ENCODE assay signal across 8 mouse cellular contexts in the genomic region with DNA sequence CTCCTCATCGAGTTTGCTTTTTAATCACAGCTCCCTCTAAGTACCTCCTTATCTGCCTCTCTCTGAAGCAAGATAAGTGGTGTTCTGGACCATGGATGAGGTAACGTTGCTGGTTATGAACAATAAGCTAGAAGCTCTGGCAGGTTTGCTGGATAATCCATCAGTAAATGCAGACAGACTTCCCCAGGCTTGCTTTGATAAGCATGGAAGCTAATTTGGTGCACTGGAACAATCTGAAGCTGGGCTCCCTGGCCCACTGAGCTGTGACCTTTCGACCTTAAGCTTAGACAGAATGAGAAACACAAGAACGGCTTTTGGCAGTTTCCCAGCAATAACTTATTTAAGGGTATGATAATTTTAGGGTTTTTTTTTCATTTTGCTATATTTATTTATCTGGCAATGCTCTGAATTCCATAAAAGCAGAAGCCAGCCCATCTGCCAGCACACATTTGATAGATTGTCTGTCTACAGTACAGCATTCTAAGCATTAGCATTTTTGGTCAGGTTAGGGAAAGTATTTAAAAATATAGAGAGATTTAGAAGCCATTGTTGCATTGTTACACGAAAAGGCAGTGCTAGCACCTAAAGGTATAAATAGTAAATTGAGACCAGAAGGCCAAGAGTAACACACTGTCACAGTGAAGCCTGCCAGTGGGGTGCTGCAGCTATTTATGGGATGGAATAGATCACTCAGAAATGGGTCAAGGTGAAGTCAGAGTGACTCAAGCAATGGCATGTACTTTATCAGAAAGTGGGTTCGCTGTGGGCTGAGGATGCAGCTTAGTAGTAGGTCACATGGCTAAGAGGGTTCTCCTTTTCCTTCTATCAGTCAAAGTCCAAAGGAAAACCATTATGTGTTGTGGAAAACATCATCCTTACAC.
DNase-seq lines count a peak whose midpoint lies in the region; ATAC-seq lines count a peak whose summit lies in the region.

No protein-coding gene starts in this region.

- no peak overlapping the region for H3K27ac ChIP-seq in embryonic facial prominence, embryonic 11.5 days (replicated peaks; ENCODE audit: low read depth, low read length)
- H3K27ac ChIP-seq in intestine, embryonic 16.5 days (ENCODE audit: low read length): no peak overlapping the region

- no peak for ATAC-seq in embryonic facial prominence, embryonic 11.5 days (replicated peaks; ENCODE audit: insufficient number of reproducible peaks, low FRiP score, low TSS enrichment, low read depth)
- peak; percentile 44 for ATAC-seq in intestine, embryonic 16.5 days

- no peaks in the 10 kb centered on the region for H3K9me3 ChIP-seq in embryonic facial prominence, embryonic 11.5 days (replicated peaks; ENCODE audit: control insufficient read depth, low read length)
- no peaks in the 10 kb centered on the region for H3K9me3 ChIP-seq in intestine, embryonic 16.5 days (ENCODE audit: control insufficient read depth, low read length)

- H3K4me1 ChIP-seq in embryonic facial prominence, embryonic 11.5 days (ENCODE audit: control insufficient read depth, insufficient read depth, low read length): no peaks in the 10 kb centered on the region
- H3K4me1 ChIP-seq in intestine, embryonic 16.5 days (ENCODE audit: control insufficient read depth, insufficient read depth, low read length): 0 out of 2 replicates have a peak, but pooled peaks cover 2% of the 10 kb centered on the region

- no peak overlapping the region for H3K9ac ChIP-seq in embryonic facial prominence, embryonic 11.5 days (replicated peaks; ENCODE audit: low read length)
- no peak overlapping the region for H3K9ac ChIP-seq in intestine, embryonic 16.5 days (ENCODE audit: low read depth, low read length)

- peak; percentile 4 to 13 for DNase-seq in left cerebral cortex, postnatal 25 days (ENCODE audit: low spot score in 2 of 2)
- DNase-seq in left cerebral cortex, adult 11 months (ENCODE audit: low spot score): no peak
- DNase-seq in embryonic facial prominence, embryonic 11.5 days (ENCODE audit: low spot score): peak; percentile 51
- peak; percentile 24 to 50 for DNase-seq in right cerebral cortex, postnatal 10 days (ENCODE audit: low spot score in 2 of 2)
- DNase-seq in gastrocnemius, postnatal 25 days: no peak
- no peak for DNase-seq in natural killer cell, adult 2 months (ENCODE audit: low spot score in 2 of 2)
- DNase-seq in gastrocnemius, postnatal 36 days: no peak

- intact Hi-C loops in left cerebral cortex, postnatal 25 days (cut with DNase I): no loop called here
- intact Hi-C loops in gastrocnemius, postnatal 36 days (cut with DNase I): no loop called here

- no peaks in the 10 kb centered on the region for H3K27me3 ChIP-seq in embryonic facial prominence, embryonic 11.5 days (ENCODE audit: control insufficient read depth, insufficient read depth, low read length)
- H3K27me3 ChIP-seq in intestine, embryonic 16.5 days (replicated peaks; ENCODE audit: control insufficient read depth, insufficient read depth, low read length): no peaks in the 10 kb centered on the region

- H3K4me2 ChIP-seq in embryonic facial prominence, embryonic 11.5 days (ENCODE audit: low read depth, low read length): no peak overlapping the region
- H3K4me2 ChIP-seq in intestine, embryonic 16.5 days (ENCODE audit: low read depth, low read length): no peak overlapping the region

- no peaks in the 10 kb centered on the region for H3K36me3 ChIP-seq in embryonic facial prominence, embryonic 11.5 days (replicated peaks; ENCODE audit: control insufficient read depth, insufficient read depth, low read depth, low read length)
- no peaks in the 10 kb centered on the region for H3K36me3 ChIP-seq in intestine, embryonic 16.5 days (ENCODE audit: control insufficient read depth, insufficient read depth, low read length)

- WGBS in embryonic facial prominence, embryonic 11.5 days: 49% methylated on average over 6 of the region's 6 CpGs
- 27% methylated on average over 6 of the region's 6 CpGs for WGBS in intestine, embryonic 16.5 days

- H3K4me3 ChIP-seq in embryonic facial prominence, embryonic 11.5 days (ENCODE audit: low read depth, low read length): no peak overlapping the region
- H3K4me3 ChIP-seq in intestine, embryonic 16.5 days (ENCODE audit: low read length): no peak overlapping the region

Comparison
In these comparisons a context has a peak if more than half of its experiments do, and no peak if none do; other contexts are left out.
1. DNase-seq: peak in left cerebral cortex, postnatal 25 days (2 of 2), embryonic facial prominence, embryonic 11.5 days (single experiment) and right cerebral cortex, postnatal 10 days (2 of 2); none in left cerebral cortex, adult 11 months (single experiment), gastrocnemius, postnatal 25 days (single experiment), natural killer cell, adult 2 months (0 of 2) and gastrocnemius, postnatal 36 days (0 of 2).